In genomic region chr13:112016280-112016679, GRCm38 (mm10) we compare ENCODE assay signal across 23 mouse cellular contexts.
DNase-seq lines count a peak whose midpoint lies in the region; ATAC-seq and TF ChIP-seq lines count a peak whose summit lies in the region.
"Had no signal": no experiment of that assay in that cellular context is flagged by ENCODE, and none has a peak within 500 bp of the region (broad histone marks: within the 10 kb centered on the region; RNA-seq: fewer than 3 reads in every experiment).

No protein-coding gene starts in this region.

- no peaks in the 10 kb centered on the region; the same call in 1 of the 2 replicates for H3K27me3 ChIP-seq in liver, embryonic 14.5 days (ENCODE audit: control insufficient read depth, insufficient read depth, low read length)
- H3K27me3 ChIP-seq: embryonic facial prominence, embryonic 12.5 days; forebrain, embryonic 13.5 days; hindbrain, embryonic 15.5 days; intestine, embryonic 15.5 days; limb, embryonic 15.5 days had no signal

- H3K27ac ChIP-seq in liver, embryonic 14.5 days = peak overlapping the region; percentile 70
- H3K27ac ChIP-seq: embryonic facial prominence, embryonic 12.5 days; forebrain, embryonic 13.5 days; hindbrain, embryonic 15.5 days; intestine, embryonic 15.5 days; limb, embryonic 15.5 days; midbrain, embryonic 10.5 days had no signal

- TF ChIP-seq CTCF in liver, embryonic 14.5 days (IDR thresholded peaks at IDR 0.05; ENCODE audit: low read depth) = no peak

- TF ChIP-seq EP300 in liver, embryonic 14.5 days (IDR thresholded peaks at IDR 0.05; ENCODE audit: low read depth) = peak; percentile 94

- H3K4me1 ChIP-seq in liver, embryonic 14.5 days (replicated peaks; ENCODE audit: control insufficient read depth in 2 of 2, insufficient read depth in 2 of 2, low read length in 1 of 2) = peaks cover 29 to 37% of the 10 kb centered on the region in 2 experiments
- H3K4me1 ChIP-seq: embryonic facial prominence, embryonic 12.5 days; forebrain, embryonic 13.5 days; hindbrain, embryonic 15.5 days; intestine, embryonic 15.5 days; midbrain, embryonic 10.5 days had no signal

- no peak overlapping the region for H3K4me3 ChIP-seq in liver, embryonic 14.5 days (ENCODE audit: insufficient read depth in 1 of 2, low read depth in 2 of 2, low read length in 2 of 2)
- H3K4me3 ChIP-seq: embryonic facial prominence, embryonic 12.5 days; erythroblast, embryonic 14.5 days; forebrain, embryonic 13.5 days; hindbrain, embryonic 15.5 days; intestine, embryonic 15.5 days; limb, embryonic 15.5 days; midbrain, embryonic 10.5 days had no signal

- H3K36me3 ChIP-seq in liver, embryonic 14.5 days (replicated peaks; ENCODE audit: control insufficient read depth, insufficient read depth, low read depth) = no peaks in the 10 kb centered on the region
- H3K36me3 ChIP-seq: embryonic facial prominence, embryonic 12.5 days; hindbrain, embryonic 15.5 days; intestine, embryonic 15.5 days; limb, embryonic 15.5 days; midbrain, embryonic 10.5 days had no signal

- H3K9ac ChIP-seq in liver, embryonic 14.5 days (replicated peaks) = peak overlapping the region; percentile 48
- H3K9ac ChIP-seq: embryonic facial prominence, embryonic 12.5 days; forebrain, embryonic 13.5 days; hindbrain, embryonic 15.5 days; intestine, embryonic 15.5 days; limb, embryonic 15.5 days had no signal

- H3K4me2 ChIP-seq in liver, embryonic 14.5 days (ENCODE audit: low read depth) = peak overlapping the region; percentile 48
- H3K4me2 ChIP-seq: embryonic facial prominence, embryonic 12.5 days; forebrain, embryonic 13.5 days; heart, embryonic 11.5 days; hindbrain, embryonic 15.5 days; intestine, embryonic 15.5 days; limb, embryonic 15.5 days had no signal

- peak; percentile 73 for DNase-seq in c-Kit-negative CD71-positive TER-119-positive erythroid progenitor cells, embryonic 14.5 days (ENCODE audit: low read depth, low spot score)
- DNase-seq in liver, embryonic 14.5 days (ENCODE audit: low read depth in 3 of 3, low spot score in 3 of 3) = peak; percentile 74 to 81 (median 80)
- DNase-seq in kidney, postnatal 36 days = no peak
- DNase-seq in thymus, postnatal 25 days = no peak
- DNase-seq in frontal cortex, postnatal 14 days (ENCODE audit: low spot score in 2 of 2) = no peak
- DNase-seq in layer of hippocampus, postnatal 36 days = no peak
- DNase-seq: adrenal gland, postnatal 14 days; cerebellum, adult 11-12 months; cerebellum, postnatal 10 days; kidney, adult 8-10 months; kidney, postnatal 14 days; left cerebral cortex, postnatal 4 days; lung, postnatal 4 days; right cerebral cortex, adult 18-20 months had no signal

- no peaks in the 10 kb centered on the region for H3K9me3 ChIP-seq in liver, embryonic 14.5 days (ENCODE audit: control insufficient read depth, low read length)
- H3K9me3 ChIP-seq: embryonic facial prominence, embryonic 12.5 days; forebrain, embryonic 13.5 days; hindbrain, embryonic 15.5 days; intestine, embryonic 15.5 days; limb, embryonic 15.5 days; midbrain, embryonic 10.5 days had no signal

- peak; percentile 78 for ATAC-seq in erythroblast, adult 5-6 weeks (replicated peaks; ENCODE audit: low FRiP score, poor library complexity, severe bottlenecking)
- peak; percentile 86 for ATAC-seq in liver, embryonic 14.5 days (ENCODE audit: insufficient read depth)
- ATAC-seq: forebrain, embryonic 13.5 days; intestine, embryonic 15.5 days had no signal

Comparison
In these comparisons a context has a peak if more than half of its experiments do, and no peak if none do; other contexts are left out.
1. DNase-seq: peak in c-Kit-negative CD71-positive TER-119-positive erythroid progenitor cells, embryonic 14.5 days (single experiment) and liver, embryonic 14.5 days (3 of 3); none in kidney, postnatal 36 days (0 of 2), thymus, postnatal 25 days (single experiment), frontal cortex, postnatal 14 days (0 of 2) and layer of hippocampus, postnatal 36 days (0 of 2).